Mouse (Mus musculus) colon, adult 2 months (tissue): Measurements from ENCODE around the gene Lhx6. TPM values are rescaled to one million over a fixed set of nuclear protein-coding genes. Genes with fewer than 3 reads are reported as not detected.

ENCODE experiments used
- polyA plus RNA-seq: library from polyadenylated mRNA; depleted of rRNA; stranded (reverse); fragments of >200 nt; gene quantifications from 2 replicates; pipeline ENCODE4 v1.2.3, GENCODE M21; 2012; rRNA removed

Lhx6 gene
- 0.40 and 1.1 TPM in 2 replicates for polyA plus RNA-seq

GRCm38 (mm10) chr2:36104956-36105741 is at the start of gene Lhx6:
Gene Lhx6, minus strand, starts transcription at chr2:36105408.

GRCm38 (mm10) chr2:36136300-36136941 is 31.2 kb upstream of the Lhx6 start, which contains the start of the genes Mrrf and Rbm18:
Gene Mrrf, plus strand, starts transcription at chr2:36136389.
Gene Rbm18, minus strand, starts transcription at chr2:36136773.

GRCm38 (mm10) chr2:36048748-36049566 is 56.3 kb downstream of the Lhx6 start, which contains the start of the genes Ndufa8 and Morn5:
Gene Ndufa8, minus strand, starts transcription at chr2:36049406.
Gene Morn5, plus strand, starts transcription at chr2:36049458.

Other genes starting within 250 kb of the Lhx6 start
- 2.4 and 2.8 TPM in 2 replicates for gene Ttll11, start 125.5 kb downstream of the Lhx6 start, polyA plus RNA-seq
- 76.9 and 80.2 TPM in 2 replicates for gene Ndufa8, start 56.0 kb downstream of the Lhx6 start, polyA plus RNA-seq
- not detected in 2 replicates for gene Morn5, start 56.0 kb downstream of the Lhx6 start, polyA plus RNA-seq
- gene Mrrf, start 31.0 kb upstream of the Lhx6 start, polyA plus RNA-seq, result 11.8 and 20.3 TPM in 2 replicates
- 5.8 and 6.3 TPM in 2 replicates for gene Rbm18, start 31.4 kb upstream of the Lhx6 start, polyA plus RNA-seq
- gene Ptgs1, start 125.0 kb upstream of the Lhx6 start, polyA plus RNA-seq, result 36.4 and 46.0 TPM in 2 replicates